Mouse (Mus musculus) layer of hippocampus, adult 9-10 months (tissue): Measurements from ENCODE around the gene Herc1.
A peak's percentile ranks its signal among the peaks of the same experiment; 100 is the strongest.

Source experiments
- DNase-seq: peaks from one replicate; pipeline ENCODE4 v3.0.0; 2022; ENCODE audit warnings: low spot score

Herc1 gene

GRCm38 (mm10) chr9:66501248-66501647 lies 151.0 kb downstream of the Herc1 start:
- no peak for DNase-seq

GRCm38 (mm10) chr9:66503879-66504411 lies 153.7 kb downstream of the Herc1 start:
- no peak for DNase-seq

GRCm38 (mm10) chr9:66504518-66504917 lies 154.3 kb downstream of the Herc1 start:
- DNase-seq: no peak

- DNase-seq: no peak
Observed at GRCm38 (mm10) chr9:66505141-66505917, 155.1 kb downstream of the Herc1 start.

- no peak for DNase-seq
Observed at GRCm38 (mm10) chr9:66506011-66506410, 155.8 kb downstream of the Herc1 start.

GRCm38 (mm10) chr9:66506424-66506823 lies 156.2 kb downstream of the Herc1 start:
- DNase-seq: no peak

GRCm38 (mm10) chr9:66507684-66508083 lies 157.4 kb downstream of the Herc1 start:
- no peak for DNase-seq

GRCm38 (mm10) chr9:66508890-66509399 lies 158.7 kb downstream of the Herc1 start:
- no peak for DNase-seq

GRCm38 (mm10) chr9:66510351-66510841 lies 160.1 kb downstream of the Herc1 start:
- no peak for DNase-seq

GRCm38 (mm10) chr9:66510944-66511343 lies 160.7 kb downstream of the Herc1 start:
- no peak for DNase-seq

- peak; percentile 79 for DNase-seq
Observed at GRCm38 (mm10) chr9:66511580-66512350, 161.5 kb downstream of the Herc1 start.

GRCm38 (mm10) chr9:66512351-66512671 lies 162.1 kb downstream of the Herc1 start:
- DNase-seq: peak; percentile 78

GRCm38 (mm10) chr9:66513150-66513549 lies 162.9 kb downstream of the Herc1 start:
- no peak for DNase-seq

- DNase-seq: no peak
Observed at GRCm38 (mm10) chr9:66513661-66514255, 163.5 kb downstream of the Herc1 start.

- DNase-seq: no peak
Observed at GRCm38 (mm10) chr9:66514256-66514770, 164.1 kb downstream of the Herc1 start, which contains the start of gene Fbxl22. Gene Fbxl22, minus strand, starts transcription at chr9:66514593.

GRCm38 (mm10) chr9:66515115-66515514 lies 164.9 kb downstream of the Herc1 start:
- DNase-seq: no peak

- no peak for DNase-seq
Observed at GRCm38 (mm10) chr9:66515680-66516210, 165.5 kb downstream of the Herc1 start.

- DNase-seq: no peak
Observed at GRCm38 (mm10) chr9:66516296-66516940, 166.2 kb downstream of the Herc1 start.

GRCm38 (mm10) chr9:66517746-66518145 lies 167.5 kb downstream of the Herc1 start:
- no peak for DNase-seq

- no peak for DNase-seq
Observed at GRCm38 (mm10) chr9:66518251-66518650, 168.0 kb downstream of the Herc1 start.

GRCm38 (mm10) chr9:66518901-66519300 lies 168.7 kb downstream of the Herc1 start:
- no peak for DNase-seq
